Mouse (Mus musculus) heart, postnatal 0 days (tissue): ENCODE results near the gene Syk.

Experiments
- CTCF ChIP-seq: IDR thresholded peaks from 2 replicates; pipeline ENCODE4 v1.5.1; 2016; ENCODE audit warnings: antibody characterized with exemption, control low read depth, low read depth
- EP300 ChIP-seq: IDR thresholded peaks from 2 replicates; pipeline ENCODE4 v1.6.1; 2016; ENCODE audit warnings: antibody characterized with exemption, low read depth

- TF ChIP-seq CTCF (no peak), EP300 (no peak)
These were observed 76.2 kb downstream of the Syk start for GRCm38 (mm10) chr13:52659171-52659665.
